Mouse (Mus musculus) central nervous system, embryonic 11.5 days (tissue): ENCODE measurements around the gene Drd4. TPM values are rescaled to one million over a fixed set of nuclear protein-coding genes. Genes with fewer than 3 reads are reported as not detected.

Source experiments
- polyA plus RNA-seq: library from polyadenylated mRNA; depleted of rRNA; stranded (reverse); fragments of >200 nt; gene quantifications from 2 replicates; pipeline ENCODE4 v1.2.3, GENCODE M21; 2012; rRNA removed

Gene Drd4
- polyA plus RNA-seq: 0.56 and 1.6 TPM in 2 replicates

DNA sequence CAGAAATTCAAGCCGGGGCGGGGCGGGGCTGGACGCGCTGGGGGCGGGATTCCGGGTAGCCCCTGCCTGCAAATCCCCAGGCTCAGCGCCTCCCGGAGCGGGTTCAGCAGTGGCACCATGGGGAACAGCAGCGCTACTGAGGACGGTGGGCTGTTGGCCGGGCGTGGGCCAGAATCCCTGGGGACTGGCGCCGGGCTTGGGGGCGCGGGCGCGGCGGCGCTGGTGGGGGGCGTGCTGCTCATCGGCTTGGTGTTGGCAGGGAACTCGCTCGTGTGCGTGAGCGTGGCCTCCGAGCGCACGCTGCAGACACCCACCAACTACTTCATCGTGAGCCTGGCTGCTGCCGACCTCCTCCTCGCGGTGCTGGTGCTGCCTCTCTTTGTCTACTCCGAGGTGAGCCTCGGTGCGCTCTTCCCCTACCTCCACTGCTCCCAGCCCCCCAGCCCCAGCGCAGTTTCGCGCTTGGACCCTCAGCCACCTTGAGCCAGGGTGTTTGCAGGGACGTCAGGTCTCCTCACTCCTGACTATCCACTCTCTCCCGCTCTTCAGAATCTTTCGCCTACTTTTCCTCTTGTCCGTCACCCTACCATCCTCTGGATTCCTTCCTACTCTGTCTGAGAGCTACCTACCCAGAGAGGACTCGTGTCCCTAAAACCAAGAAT is at the start of gene Drd4:
Gene Drd4, plus strand, starts transcription at position 86 of the 662 bp plus-strand sequence.

GRCm38 (mm10) chr7:141265739-141266561 is 25.9 kb upstream of the Drd4 start, which contains the start of gene Irf7:
Gene Irf7, minus strand, starts transcription at chr7:141266481.

GRCm38 (mm10) chr7:141276546-141276945 is 15.3 kb upstream of the Drd4 start, which contains the start of gene Cdhr5:
Gene Cdhr5, minus strand, starts transcription at chr7:141276786.

DNA sequence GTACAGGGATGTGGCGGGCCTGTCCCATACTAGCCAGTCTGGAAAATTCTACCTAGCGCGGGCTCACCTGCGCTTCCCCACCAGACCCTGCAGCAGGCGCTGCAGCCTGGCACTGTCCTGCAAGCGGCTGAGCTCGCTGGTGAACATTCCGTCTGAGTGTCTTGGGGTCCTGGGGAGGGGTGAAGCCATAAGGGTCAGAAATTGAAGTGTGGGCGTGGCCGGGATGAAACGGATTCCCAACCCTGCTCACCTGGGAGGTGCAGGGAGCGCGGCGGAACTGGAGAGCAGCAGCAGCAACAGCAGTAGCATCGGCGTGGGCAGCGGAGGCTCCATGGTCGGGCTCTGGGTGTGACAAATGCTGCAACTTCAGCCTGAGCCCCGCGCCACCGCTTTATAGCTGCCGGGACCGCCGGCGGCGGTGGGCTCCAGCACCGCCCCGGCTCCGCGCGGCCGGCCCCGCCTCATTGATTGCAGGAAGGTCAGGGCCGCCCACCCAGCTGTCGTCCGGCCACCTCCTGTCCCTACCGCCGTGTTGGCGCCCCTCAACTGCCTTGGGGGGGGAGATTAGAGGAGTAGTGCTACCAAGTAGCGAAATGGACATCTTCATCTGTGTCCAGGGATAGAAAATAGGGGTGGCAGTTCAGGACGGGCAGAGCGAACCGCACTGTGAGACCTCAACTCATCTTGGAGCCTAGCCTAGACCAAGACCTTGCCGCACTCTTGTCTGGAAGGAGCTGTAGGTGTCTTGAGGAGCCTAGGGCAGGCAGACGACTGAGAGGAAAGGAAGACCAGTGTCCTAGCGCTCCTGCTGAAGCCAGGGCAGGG is 12.8 kb upstream of the Drd4 start, which contains the start of gene Sct:
Gene Sct, minus strand, starts transcription at position 368 of the 825 bp plus-strand sequence.

DNA sequence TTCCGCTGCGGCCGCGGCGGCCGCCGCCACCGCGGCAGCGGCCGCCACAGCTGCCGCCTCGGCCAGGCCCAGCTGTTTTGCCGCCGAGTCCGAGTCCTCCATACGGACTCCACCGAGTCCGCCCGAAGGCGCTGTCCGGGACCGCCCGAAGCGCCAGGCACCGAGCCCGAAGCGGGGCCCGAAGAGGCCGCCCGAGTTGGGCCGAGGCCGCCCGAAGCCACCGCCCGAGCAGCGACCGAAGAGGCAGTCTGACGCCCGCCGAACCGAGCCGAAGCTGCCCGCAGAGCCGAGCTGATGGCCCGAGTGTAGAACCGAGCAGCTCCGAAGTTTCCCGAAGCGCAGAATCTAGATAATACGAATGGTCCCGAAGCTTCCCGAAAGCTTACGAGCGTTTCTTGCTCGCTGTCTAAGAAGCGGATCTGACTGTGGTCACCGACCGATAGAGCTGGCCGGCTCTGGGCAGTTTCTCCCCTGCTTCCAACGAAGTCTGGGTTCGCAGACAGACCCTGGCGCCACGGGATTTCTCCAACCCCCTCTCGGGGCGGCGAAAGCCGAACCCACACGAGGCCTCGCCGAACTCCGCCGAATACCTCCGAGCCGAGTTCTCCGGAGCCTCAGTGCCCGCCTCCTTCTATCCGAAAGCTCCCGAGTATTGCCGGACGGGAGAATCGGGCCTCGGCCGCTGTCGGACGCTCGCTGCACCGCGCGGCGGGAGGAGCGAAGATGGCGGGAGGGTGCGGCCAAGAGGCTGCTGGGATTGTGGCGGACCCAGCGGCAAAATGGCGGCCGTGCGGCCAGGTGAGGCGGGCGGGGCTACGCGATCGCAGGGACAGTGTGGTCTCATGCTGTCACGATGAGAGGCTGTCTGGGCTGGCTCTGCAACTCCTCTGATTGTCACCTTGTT is 35.9 kb downstream of the Drd4 start, which contains the start of the genes Deaf1 and Tmem80:
Gene Deaf1, minus strand, starts transcription at position 222 of the 904 bp plus-strand sequence.
Gene Tmem80, plus strand, starts transcription at position 271 of the 904 bp plus-strand sequence.

GRCm38 (mm10) chr7:141338576-141339131 is 46.8 kb downstream of the Drd4 start, which contains the start of gene Eps8l2:
Gene Eps8l2, plus strand, starts transcription at chr7:141338880.

Other genes with a start within 250 kb of the Drd4 start
- gene B4galnt4, start 230.9 kb upstream of the Drd4 start, polyA plus RNA-seq: 68.2 and 109 TPM in 2 replicates
- 1.5 and 2.1 TPM in 2 replicates for gene Pkp3, start 213.8 kb upstream of the Drd4 start, polyA plus RNA-seq
- 2.3 and 2.7 TPM in 2 replicates for gene Sigirr, start 191.4 kb upstream of the Drd4 start, polyA plus RNA-seq
- gene Ano9, start 174.2 kb upstream of the Drd4 start, polyA plus RNA-seq: 0.52 and 0.88 TPM in 2 replicates
- gene Ptdss2, start 169.6 kb upstream of the Drd4 start, polyA plus RNA-seq: 55.5 and 61.6 TPM in 2 replicates
- 44.5 and 71.8 TPM in 2 replicates for gene Rnh1, start 119.1 kb upstream of the Drd4 start, polyA plus RNA-seq
- 97.5 and 134 TPM in 2 replicates for gene Hras, start 98.0 kb upstream of the Drd4 start, polyA plus RNA-seq
- gene Lrrc56, start 97.8 kb upstream of the Drd4 start, polyA plus RNA-seq: 15.4 and 17.1 TPM in 2 replicates
- 8.6 and 10.9 TPM in 2 replicates for gene Lmntd2, start 77.9 kb upstream of the Drd4 start, polyA plus RNA-seq
- 38.0 and 43.8 TPM in 2 replicates for gene Rassf7, start 76.1 kb upstream of the Drd4 start, polyA plus RNA-seq
- gene Phrf1, start 63.2 kb upstream of the Drd4 start, polyA plus RNA-seq: 45.8 and 52.9 TPM in 2 replicates
- gene Irf7, start 25.5 kb upstream of the Drd4 start, polyA plus RNA-seq: 0.49 and 0.77 TPM in 2 replicates
- 0.02 and 0.16 TPM in 2 replicates for gene Cdhr5, start 15.2 kb upstream of the Drd4 start, polyA plus RNA-seq
- 0.28 and 4.1 TPM in 2 replicates for gene Sct, start 12.9 kb upstream of the Drd4 start, polyA plus RNA-seq
- gene Deaf1, start 35.7 kb downstream of the Drd4 start, polyA plus RNA-seq: 45.2 and 61.7 TPM in 2 replicates
- 44.9 and 57.3 TPM in 2 replicates for gene Tmem80, start 35.7 kb downstream of the Drd4 start, polyA plus RNA-seq
- 2.7 and 3.8 TPM in 2 replicates for gene Eps8l2, start 46.9 kb downstream of the Drd4 start, polyA plus RNA-seq
- gene Taldo1, start 100.2 kb downstream of the Drd4 start, polyA plus RNA-seq: 237 and 389 TPM in 2 replicates
- 36.6 and 60.3 TPM in 2 replicates for gene Gatd1, start 122.1 kb downstream of the Drd4 start, polyA plus RNA-seq
- 6.8 and 9.0 TPM in 2 replicates for gene Cend1, start 137.5 kb downstream of the Drd4 start, polyA plus RNA-seq
- gene Slc25a22, start 145.9 kb downstream of the Drd4 start, polyA plus RNA-seq: 61.2 and 68.0 TPM in 2 replicates
- 29.8 and 30.6 TPM in 2 replicates for gene Pidd1, start 152.0 kb downstream of the Drd4 start, polyA plus RNA-seq
- 1,440 and 4,284 TPM in 2 replicates for gene Rplp2, start 155.4 kb downstream of the Drd4 start, polyA plus RNA-seq
- 10.3 and 13.7 TPM in 2 replicates for gene Pnpla2, start 163.2 kb downstream of the Drd4 start, polyA plus RNA-seq
- gene Cracr2b, start 169.1 kb downstream of the Drd4 start, polyA plus RNA-seq: 4.1 and 6.6 TPM in 2 replicates
- 70.7 and 98.9 TPM in 2 replicates for gene Cd151, start 175.4 kb downstream of the Drd4 start, polyA plus RNA-seq
- gene Polr2l, start 183.1 kb downstream of the Drd4 start, polyA plus RNA-seq: 45.0 and 90.3 TPM in 2 replicates
- 19.9 and 31.4 TPM in 2 replicates for gene Tspan4, start 183.2 kb downstream of the Drd4 start, polyA plus RNA-seq
- 17.4 and 24.0 TPM in 2 replicates for gene Chid1, start 247.9 kb downstream of the Drd4 start, polyA plus RNA-seq